Mouse (Mus musculus) thymus, adult 2 months (tissue): Measurements from ENCODE around the gene Olfr821. TPM values are rescaled to one million over a fixed set of nuclear protein-coding genes. Genes with fewer than 3 reads are reported as not detected.
"Not testable (repeated sequence)": the region's sequence is repeated elsewhere in the genome, so short reads cannot be mapped to it uniquely, and the experiment has no call there.

Experiments
- DNase-seq: peaks from one replicate; pipeline ENCODE4 v3.0.0; 2021
- H3K27ac ChIP-seq: fragments of 200-500 bp; 2 replicates; pipeline ENCODE4 v1.5.1; 2012; ENCODE audit warnings: low read length, control low read depth; ENCODE audit not compliant: control insufficient read depth, insufficient read depth
- H3K27me3 ChIP-seq: fragments of 200-500 bp; 2 replicates; pipeline ENCODE4 v1.6.1; 2012; ENCODE audit warnings: mild to moderate bottlenecking, low read length, moderate library complexity, mixed read lengths; ENCODE audit not compliant: control insufficient read depth, insufficient read depth
- H3K36me3 ChIP-seq: fragments of 200-500 bp; 2 replicates; pipeline ENCODE4 v1.6.1; 2012; ENCODE audit warnings: mild to moderate bottlenecking, low read length, moderate library complexity; ENCODE audit not compliant: control insufficient read depth, insufficient read depth
- H3K4me1 ChIP-seq: fragments of 200-500 bp; replicated peaks from 2 replicates; pipeline ENCODE4 v1.6.1; 2012; ENCODE audit warnings: low read length; ENCODE audit not compliant: control insufficient read depth, insufficient read depth
- H3K4me3 ChIP-seq: fragments of 200-500 bp; 2 replicates; pipeline ENCODE4 v1.5.1; 2012; ENCODE audit warnings: mild to moderate bottlenecking, low read length, control low read depth, moderate library complexity; ENCODE audit not compliant: control insufficient read depth, insufficient read depth
- CTCF ChIP-seq: fragments of 200-500 bp; IDR thresholded peaks from 2 replicates; pipeline ENCODE4 v1.5.1; 2012; ENCODE audit warnings: mild to moderate bottlenecking, control low read depth, low read length, moderate library complexity, borderline replicate concordance; ENCODE audit not compliant: control insufficient read depth, poor library complexity, insufficient read depth; ENCODE audit errors: extremely low read depth
- POLR2A ChIP-seq: fragments of 200-500 bp; IDR thresholded peaks from 2 replicates; pipeline ENCODE4 v1.6.1; 2012; ENCODE audit warnings: mild to moderate bottlenecking, low read length, control low read depth, moderate library complexity; ENCODE audit not compliant: control insufficient read depth, poor library complexity, insufficient read depth; ENCODE audit errors: extremely low read depth
- WGBS: fragments of 180-500 bp; shearing (Covaris S2); methylation state at CpG from one replicate; pipeline ENCODE4 v1.1.7; 2018; 5-methylcytosine and 5-hydroxymethylcytosine counted together
- polyA plus RNA-seq: library from polyadenylated mRNA; depleted of rRNA; stranded (reverse); fragments of >200 nt; gene quantifications from 2 replicates; pipeline ENCODE4 v1.2.3, GENCODE M21; 2012; rRNA removed

Gene Olfr821
- not detected in 2 replicates for polyA plus RNA-seq

DNA sequence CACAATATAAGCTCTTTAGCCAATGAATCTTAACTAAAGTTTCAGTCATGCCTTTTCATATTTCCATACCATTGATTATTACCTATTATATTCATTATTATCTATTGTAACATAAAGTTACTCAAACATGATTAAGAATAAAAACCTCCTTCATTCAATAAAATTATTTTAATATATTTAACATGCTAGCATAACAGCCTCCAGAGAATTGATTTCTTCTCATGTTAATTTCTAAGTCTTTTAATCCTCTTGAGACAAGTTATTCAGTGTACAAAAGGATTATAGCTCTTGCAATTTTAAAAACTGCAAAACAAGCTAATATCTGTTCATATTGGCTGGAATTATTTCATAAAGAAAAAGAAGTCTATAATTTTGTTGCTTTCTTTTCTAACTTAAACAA lies at the start of gene Olfr821:
Olfr821 (plus strand) TSS at position 301 of the 400 bp plus-strand sequence.
- TF ChIP-seq CTCF = no peak
- no peak for TF ChIP-seq POLR2A
- DNase-seq = no peak
- no peaks in the 10 kb centered on the region for H3K36me3 ChIP-seq
- no peak within 1 kb of the TSS for H3K27ac ChIP-seq
- H3K27me3 ChIP-seq = no peaks in the 10 kb centered on the region
- no peaks in the 10 kb centered on the region for H3K4me1 ChIP-seq
- no peak within 1 kb of the TSS for H3K4me3 ChIP-seq

GRCm38 (mm10) chr10:129981867-129982266 lies 48.3 kb upstream of the Olfr821 start:
- H3K36me3 ChIP-seq, H3K4me3 ChIP-seq, H3K4me1 ChIP-seq, H3K27me3 ChIP-seq, H3K27ac ChIP-seq, DNase-seq: not testable (repeated sequence)
- WGBS = no CpG with 5 or more reads among the region's 3 CpGs

GRCm38 (mm10) chr10:129984962-129985361 lies 45.2 kb upstream of the Olfr821 start, which contains the start of gene Gm10310:
TSS of gene Gm10310 (minus strand) at chr10:129985062.
- not testable (repeated sequence) for H3K36me3 ChIP-seq, H3K4me3 ChIP-seq, H3K4me1 ChIP-seq, DNase-seq, H3K27ac ChIP-seq, H3K27me3 ChIP-seq
- WGBS = no CpG with 5 or more reads among the region's 1 CpGs

DNA sequence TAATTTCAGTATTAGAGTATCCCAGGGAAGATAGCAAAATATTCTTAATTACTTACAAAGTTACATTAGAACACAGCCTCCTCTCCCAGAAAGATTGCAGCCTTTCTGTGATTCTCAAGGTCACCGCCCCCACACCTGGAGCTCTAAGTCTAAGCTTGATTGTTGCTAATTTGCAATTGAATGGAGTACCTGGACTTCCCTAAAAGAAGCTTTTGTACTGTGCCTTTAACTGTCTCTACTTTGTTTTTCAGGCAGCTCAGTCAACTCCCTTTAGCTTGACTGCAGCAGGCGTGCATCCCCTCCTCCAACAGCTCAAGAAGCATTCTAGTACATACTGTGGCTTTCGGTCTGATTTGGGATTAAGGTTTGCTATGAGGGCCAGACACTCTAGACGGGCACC lies 26.0 kb upstream of the Olfr821 start:
- H3K4me3 ChIP-seq, H3K36me3 ChIP-seq, DNase-seq, H3K4me1 ChIP-seq, H3K27me3 ChIP-seq, H3K27ac ChIP-seq: not testable (repeated sequence)
- 89% methylated on average over 4 of the region's 4 CpGs for WGBS

- not testable (repeated sequence) for H3K4me1 ChIP-seq, H3K36me3 ChIP-seq, H3K27me3 ChIP-seq, H3K27ac ChIP-seq, H3K4me3 ChIP-seq, DNase-seq
- WGBS = 89% methylated on average over 4 of the region's 4 CpGs
These were observed 24.8 kb upstream of the Olfr821 start for GRCm38 (mm10) chr10:130005366-130005765.

- DNase-seq = no peak
- H3K4me1 ChIP-seq = no peaks in the 10 kb centered on the region
- no peaks in the 10 kb centered on the region for H3K36me3 ChIP-seq
- no peak within 1 kb of the TSS for H3K4me3 ChIP-seq
- TF ChIP-seq POLR2A = no peak
- no peaks in the 10 kb centered on the region for H3K27me3 ChIP-seq
- no peak within 1 kb of the TSS for H3K27ac ChIP-seq
These were observed 17.8 kb upstream of the Olfr821 start, which contains the start of gene Olfr820 for GRCm38 (mm10) chr10:130012321-130012720. TSS of gene Olfr820 (plus strand) at chr10:130012621.

DNA sequence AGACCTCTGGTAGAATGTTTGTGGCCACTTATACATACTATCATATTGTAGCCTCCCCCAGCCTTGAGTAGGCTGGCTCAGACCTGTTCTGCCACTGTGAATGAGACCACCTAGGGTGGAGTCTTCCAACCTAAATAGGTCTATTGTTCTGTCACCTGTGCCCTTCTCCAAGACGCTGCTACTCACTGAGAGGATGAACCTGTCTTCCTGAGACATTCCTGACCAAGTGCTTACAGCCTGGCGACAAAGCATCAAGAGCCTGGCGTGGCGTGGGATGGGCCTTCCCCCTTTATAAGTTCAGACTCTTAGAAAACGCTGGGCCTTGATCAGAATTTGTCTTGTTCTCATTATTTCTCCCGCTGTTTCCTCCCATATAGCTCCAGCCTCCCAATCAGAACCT lies 6.9 kb downstream of the Olfr821 start:
- Histone ChIP-seq H3K27ac (no peak overlapping the region), H3K27me3 (no peaks in the 10 kb centered on the region), H3K4me3 (no peak overlapping the region), H3K4me1 (no peaks in the 10 kb centered on the region), H3K36me3 (no peaks in the 10 kb centered on the region)
- TF ChIP-seq CTCF = no peak
- no peak for TF ChIP-seq POLR2A
- DNase-seq = no peak
- 78% methylated on average over 6 of the region's 6 CpGs for WGBS

- no peak for DNase-seq
- H3K36me3 ChIP-seq = no peaks in the 10 kb centered on the region
- no peak within 1 kb of the TSS for H3K4me3 ChIP-seq
- no peak within 1 kb of the TSS for H3K27ac ChIP-seq
- no peak for TF ChIP-seq POLR2A
- TF ChIP-seq CTCF = no peak
- H3K4me1 ChIP-seq = no peaks in the 10 kb centered on the region
- no peaks in the 10 kb centered on the region for H3K27me3 ChIP-seq
These were observed 40.8 kb downstream of the Olfr821 start, which contains the start of gene Olfr822 for GRCm38 (mm10) chr10:130070910-130071309. TSS of gene Olfr822 (plus strand) at chr10:130071210.

Other genes starting within 250 kb of the Olfr821 start
- not detected in 2 replicates for gene Olfr810, start 235.4 kb upstream of the Olfr821 start, polyA plus RNA-seq
- gene Olfr811, start 226.0 kb upstream of the Olfr821 start, polyA plus RNA-seq = not detected in 2 replicates
- gene Olfr812, start 184.3 kb upstream of the Olfr821 start, polyA plus RNA-seq = not detected in 2 replicates
- gene Olfr813, start 175.0 kb upstream of the Olfr821 start, polyA plus RNA-seq = not detected in 2 replicates
- not detected in 2 replicates for gene Olfr814, start 150.5 kb upstream of the Olfr821 start, polyA plus RNA-seq
- not detected in 2 replicates for gene Olfr815, start 124.5 kb upstream of the Olfr821 start, polyA plus RNA-seq
- not detected in 2 replicates for gene Olfr816, start 114.8 kb upstream of the Olfr821 start, polyA plus RNA-seq
- not detected in 2 replicates for gene Olfr818, start 81.2 kb upstream of the Olfr821 start, polyA plus RNA-seq
- gene Olfr819, start 63.1 kb upstream of the Olfr821 start, polyA plus RNA-seq = not detected in 2 replicates
- gene Olfr247, start 54.2 kb upstream of the Olfr821 start, polyA plus RNA-seq = not detected in 2 replicates
- not detected in 2 replicates for gene Gm10310, start 45.3 kb upstream of the Olfr821 start, polyA plus RNA-seq
- not detected in 2 replicates for gene Olfr820, start 17.7 kb upstream of the Olfr821 start, polyA plus RNA-seq
- gene Olfr822, start 40.9 kb downstream of the Olfr821 start, polyA plus RNA-seq = not detected in 2 replicates
- gene Olfr823, start 85.0 kb downstream of the Olfr821 start, polyA plus RNA-seq = not detected in 2 replicates
- not detected in 2 replicates for gene Olfr824, start 99.7 kb downstream of the Olfr821 start, polyA plus RNA-seq
- not detected in 2 replicates for gene Olfr825, start 136.4 kb downstream of the Olfr821 start, polyA plus RNA-seq
- gene Olfr826, start 153.8 kb downstream of the Olfr821 start, polyA plus RNA-seq = not detected in 2 replicates
- gene Olfr827, start 184.1 kb downstream of the Olfr821 start, polyA plus RNA-seq = not detected in 2 replicates
- gene Neurod4, start 249.9 kb downstream of the Olfr821 start, polyA plus RNA-seq = 0.05 TPM in 1 of 2 replicates, not detected in the other